Mouse (Mus musculus) neural tube, embryonic 14.5 days (tissue): ENCODE data around the gene Usp25. TPM values are rescaled to one million over a fixed set of nuclear protein-coding genes. Genes with fewer than 3 reads are reported as not detected.

Source experiments
- ATAC-seq: fragments of 200-750 bp; cut with Nextera tagmentation; 2 replicates; pipeline ENCODE4 v1.8.0; 2017; ENCODE audit warnings: low read depth, mild to moderate bottlenecking, moderate TSS enrichment, moderate library complexity
- H3K27ac ChIP-seq: fragments of 300-500 bp; sonication (generic); 2 replicates; pipeline ENCODE4 v1.5.1; 2014; ENCODE audit warnings: low read depth, mild to moderate bottlenecking, control low read depth, low read length, moderate library complexity, mixed read lengths
- H3K27me3 ChIP-seq: fragments of 300-500 bp; sonication (generic); 2 replicates; pipeline ENCODE4 v1.6.1; 2014; ENCODE audit warnings: low read length; ENCODE audit not compliant: control insufficient read depth, insufficient read depth
- H3K36me3 ChIP-seq: fragments of 300-500 bp; sonication (generic); 2 replicates; pipeline ENCODE4 v1.6.1; 2014; ENCODE audit warnings: low read length, mixed read lengths; ENCODE audit not compliant: control insufficient read depth, insufficient read depth
- H3K4me1 ChIP-seq: fragments of 300-500 bp; sonication (generic); 2 replicates; pipeline ENCODE4 v1.6.1; 2014; ENCODE audit warnings: low read length; ENCODE audit not compliant: control insufficient read depth, insufficient read depth
- H3K4me2 ChIP-seq: fragments of 300-500 bp; sonication (generic); 2 replicates; pipeline ENCODE4 v1.6.1; 2014; ENCODE audit warnings: mild to moderate bottlenecking, low read depth, low read length, control low read depth
- H3K4me3 ChIP-seq: fragments of 300-500 bp; sonication (generic); 2 replicates; pipeline ENCODE4 v1.5.1; 2014; ENCODE audit warnings: low read depth, low read length, control low read depth, mixed read lengths
- H3K9ac ChIP-seq: fragments of 300-500 bp; sonication (generic); replicated peaks from 2 replicates; pipeline ENCODE4 v1.6.1; 2014; ENCODE audit warnings: low read depth, mild to moderate bottlenecking, control low read depth, low read length, mixed read lengths
- H3K9me3 ChIP-seq: fragments of 300-500 bp; sonication (generic); 2 replicates; pipeline ENCODE4 v1.6.1; 2016; ENCODE audit warnings: low read length; ENCODE audit not compliant: control insufficient read depth
- WGBS: fragments of 180-500 bp; shearing (Covaris S2); extraction: QIAGEN DNeasy Blood & Tissue Kit; methylation state at CpG from one replicate; pipeline ENCODE4 v1.1.7; 2014; 5-methylcytosine and 5-hydroxymethylcytosine counted together
- polyA plus RNA-seq: library from polyadenylated mRNA; unstranded; fragments of >200 nt; fragmentation: Nextera tagmentation; extraction: Ambion mirVana; gene quantifications from 2 replicates; pipeline ENCODE4 v1.2.1, GENCODE M21; 2014

The Usp25 gene
- polyA plus RNA-seq, 1 experiment from 2014 or later: 13.1 TPM

- H3K4me1 ChIP-seq: 0 out of 2 replicates have a peak, but pooled peaks cover 2% of the 10 kb centered on the region
- H3K27me3 ChIP-seq: no peaks in the 10 kb centered on the region
- H3K4me3 ChIP-seq: no peak overlapping the region
- H3K36me3 ChIP-seq: no peaks in the 10 kb centered on the region
- peak; percentile 87 for ATAC-seq
- H3K4me2 ChIP-seq: no peak overlapping the region
- WGBS: 39% methylated on average over 8 of the region's 8 CpGs
- no peak overlapping the region; the same call in 1 of the 2 replicates for H3K27ac ChIP-seq
- no peaks in the 10 kb centered on the region for H3K9me3 ChIP-seq
- no peak overlapping the region for H3K9ac ChIP-seq
These were observed 85.7 kb downstream of the Usp25 start for GRCm38 (mm10) chr16:77099018-77099869.

GRCm38 (mm10) chr16:77103637-77104264 lies 90.2 kb downstream of the Usp25 start:
- H3K9ac ChIP-seq: no peak overlapping the region
- H3K4me2 ChIP-seq: no peak overlapping the region
- no peak overlapping the region for H3K4me3 ChIP-seq
- no peak for ATAC-seq
- WGBS: 91% methylated on average over 5 of the region's 5 CpGs
- H3K9me3 ChIP-seq: no peaks in the 10 kb centered on the region
- 0 out of 2 replicates have a peak, but pooled peaks cover 2% of the 10 kb centered on the region for H3K4me1 ChIP-seq
- no peaks in the 10 kb centered on the region for H3K27me3 ChIP-seq
- H3K27ac ChIP-seq: no peak overlapping the region
- H3K36me3 ChIP-seq: no peaks in the 10 kb centered on the region

GRCm38 (mm10) chr16:77111268-77111667 lies 97.8 kb downstream of the Usp25 start:
- no peaks in the 10 kb centered on the region for H3K4me1 ChIP-seq
- H3K4me2 ChIP-seq: no peak overlapping the region
- H3K27ac ChIP-seq: no peak overlapping the region
- WGBS: 83% methylated on average over 1 of the region's 1 CpGs
- no peak overlapping the region for H3K4me3 ChIP-seq
- no peaks in the 10 kb centered on the region for H3K9me3 ChIP-seq
- no peaks in the 10 kb centered on the region for H3K27me3 ChIP-seq
- no peak for ATAC-seq
- H3K36me3 ChIP-seq: peaks cover 9% of the 10 kb centered on the region; the same call in 1 of the 2 replicates
- H3K9ac ChIP-seq: no peak overlapping the region

- no peak overlapping the region for H3K9ac ChIP-seq
- peaks cover 7% of the 10 kb centered on the region; the same call in 1 of the 2 replicates for H3K4me1 ChIP-seq
- H3K27me3 ChIP-seq: no peaks in the 10 kb centered on the region
- H3K4me3 ChIP-seq: no peak overlapping the region
- H3K4me2 ChIP-seq: no peak overlapping the region
- H3K9me3 ChIP-seq: no peaks in the 10 kb centered on the region
- WGBS: 59% methylated on average over 1 of the region's 1 CpGs
- no peaks in the 10 kb centered on the region for H3K36me3 ChIP-seq
- ATAC-seq: no peak
- H3K27ac ChIP-seq: no peak overlapping the region
These were observed 112.4 kb downstream of the Usp25 start for GRCm38 (mm10) chr16:77125908-77126307.

GRCm38 (mm10) chr16:77128683-77129082 lies 115.2 kb downstream of the Usp25 start:
- Histone ChIP-seq H3K4me2 (no peak overlapping the region), H3K27me3 (no peaks in the 10 kb centered on the region), H3K4me1 (peaks cover 7% of the 10 kb centered on the region; the same call in 1 of the 2 replicates), H3K9ac (no peak overlapping the region), H3K36me3 (no peaks in the 10 kb centered on the region), H3K9me3 (no peaks in the 10 kb centered on the region), H3K4me3 (no peak overlapping the region), H3K27ac (no peak overlapping the region)
- ATAC-seq: no peak; the same call in 1 of the 2 replicates
- 28% methylated on average over 5 of the region's 5 CpGs for WGBS

- Histone ChIP-seq H3K27ac (no peak overlapping the region), H3K4me2 (no peak overlapping the region), H3K36me3 (no peaks in the 10 kb centered on the region), H3K9ac (no peak overlapping the region), H3K4me3 (no peak overlapping the region), H3K27me3 (no peaks in the 10 kb centered on the region), H3K4me1 (peaks cover 7% of the 10 kb centered on the region; the same call in 1 of the 2 replicates), H3K9me3 (no peaks in the 10 kb centered on the region)
- WGBS: 89% methylated on average over 5 of the region's 5 CpGs
- no peak for ATAC-seq
These were observed 119.5 kb downstream of the Usp25 start for GRCm38 (mm10) chr16:77133055-77133454.

GRCm38 (mm10) chr16:77140651-77141050 lies 127.1 kb downstream of the Usp25 start:
- H3K4me1 ChIP-seq: no peaks in the 10 kb centered on the region
- WGBS: 94% methylated on average over 7 of the region's 7 CpGs

GRCm38 (mm10) chr16:77146801-77147200 lies 133.3 kb downstream of the Usp25 start:
- Histone ChIP-seq H3K27me3 (no peaks in the 10 kb centered on the region), H3K4me1 (no peaks in the 10 kb centered on the region), H3K9me3 (no peaks in the 10 kb centered on the region), H3K4me3 (no peak overlapping the region), H3K36me3 (no peaks in the 10 kb centered on the region), H3K27ac (no peak overlapping the region), H3K4me2 (no peak overlapping the region), H3K9ac (no peak overlapping the region)
- 98% methylated on average over 5 of the region's 5 CpGs for WGBS
- no peak for ATAC-seq

More at GRCm38 (mm10) chr16:77140651-77141050, 127.1 kb downstream of the Usp25 start:
- ATAC-seq: no peak
- Histone ChIP-seq H3K9me3 (no peaks in the 10 kb centered on the region), H3K4me2 (no peak overlapping the region), H3K9ac (no peak overlapping the region), H3K36me3 (no peaks in the 10 kb centered on the region), H3K4me3 (no peak overlapping the region), H3K27ac (no peak overlapping the region), H3K27me3 (no peaks in the 10 kb centered on the region)

- Histone ChIP-seq H3K9ac (no peak overlapping the region), H3K4me3 (no peak overlapping the region), H3K36me3 (no peaks in the 10 kb centered on the region), H3K9me3 (no peaks in the 10 kb centered on the region), H3K27me3 (no peaks in the 10 kb centered on the region), H3K27ac (no peak overlapping the region), H3K4me1 (no peaks in the 10 kb centered on the region), H3K4me2 (no peak overlapping the region)
- WGBS: 67% methylated on average over 8 of the region's 8 CpGs
- ATAC-seq: no peak
These were observed 136.8 kb downstream of the Usp25 start for GRCm38 (mm10) chr16:77150338-77150737.
